ENCODE assay signal across 21 mouse cellular contexts in the genomic region with DNA sequence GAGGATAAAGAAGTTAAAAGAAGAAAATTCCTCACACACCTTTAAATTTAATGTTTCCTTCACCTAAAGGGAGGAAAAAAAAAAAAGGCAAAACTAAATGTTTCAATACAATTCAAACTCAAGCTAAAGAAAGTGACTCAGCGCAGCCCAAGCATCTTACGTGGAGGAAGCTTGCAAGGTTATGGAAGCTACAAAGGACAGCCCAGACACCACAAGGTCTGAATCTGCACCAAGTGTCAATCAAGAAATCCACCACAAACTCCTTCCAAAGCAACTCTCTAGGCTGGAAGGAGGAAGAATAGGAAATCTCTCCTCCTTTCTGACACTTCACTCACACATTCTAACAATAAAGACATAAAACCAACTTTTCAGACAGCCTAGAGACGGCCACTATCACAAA.
A peak's percentile ranks its signal among the peaks of the same experiment; 100 is the strongest.
DNase-seq lines count a peak whose midpoint lies in the region; ATAC-seq and TF ChIP-seq lines count a peak whose summit lies in the region.
"Had no signal": no experiment of that assay in that cellular context is flagged by ENCODE, and none has a peak within 500 bp of the region (broad histone marks: within the 10 kb centered on the region; RNA-seq: fewer than 3 reads in every experiment).

No protein-coding gene starts in this region.

- H3K4me2 ChIP-seq in lung, postnatal 0 days (replicated peaks; ENCODE audit: low read depth, low read length): no peak overlapping the region
- H3K4me2 ChIP-seq: midbrain, embryonic 15.5 days; neural tube, embryonic 13.5 days had no signal

- intact Hi-C loops in gastrocnemius, adult 2 months (cut with DNase I): no loop called here

- no peaks in the 10 kb centered on the region for H3K9me3 ChIP-seq in lung, postnatal 0 days (ENCODE audit: low read length)
- H3K9me3 ChIP-seq: forebrain, embryonic 10.5 days; midbrain, embryonic 15.5 days; neural tube, embryonic 13.5 days had no signal

- TF ChIP-seq EP300 in lung, postnatal 0 days (IDR thresholded peaks at IDR 0.05): no peak

- peaks cover 2% of the 10 kb centered on the region; the same call in 1 of the 2 replicates for H3K4me1 ChIP-seq in lung, postnatal 0 days (ENCODE audit: insufficient read depth, low read depth, low read length)
- peaks cover 18% of the 10 kb centered on the region for H3K4me1 ChIP-seq in lung, adult 2 months (ENCODE audit: control insufficient read depth, insufficient read depth, low read length)
- H3K4me1 ChIP-seq: forebrain, embryonic 10.5 days; midbrain, embryonic 15.5 days had no signal

- no peak for DNase-seq in gastrocnemius, adult 2 months
- no peak for DNase-seq in gastrocnemius, postnatal 10 days
- no peak for DNase-seq in lung, postnatal 0 days (ENCODE audit: low spot score)
- no peak for DNase-seq in lung, adult 2 months
- no peak for DNase-seq in frontal cortex, adult 2 months (ENCODE audit: extremely low spot score in 1 of 2, low spot score in 1 of 2)
- DNase-seq in cerebellum, adult 8-10 months: no peak
- DNase-seq: adrenal gland, postnatal 36 days; cerebellum, adult 11-12 months; cerebellum, postnatal 36 days; forebrain, postnatal 0 days; heart, postnatal 10 days; kidney, adult 8-10 months; kidney, postnatal 14 days; liver, postnatal 0 days; thymus, adult 18-20 months; thymus, postnatal 4 days had no signal

- 89% methylated on average over 3 of the region's 3 CpGs for WGBS in lung, postnatal 0 days
- 81% methylated on average over 3 of the region's 3 CpGs for WGBS in lung, adult 2 months

- TF ChIP-seq CTCF in gastrocnemius, adult 2 months (IDR thresholded peaks at IDR 0.05): no peak
- TF ChIP-seq CTCF in lung, postnatal 0 days (IDR thresholded peaks at IDR 0.05): no peak
- no peak for TF ChIP-seq CTCF in lung, adult 2 months (IDR thresholded peaks at IDR 0.05; ENCODE audit: insufficient read depth, low read length)

- H3K27ac ChIP-seq in gastrocnemius, adult 2 months: peak overlapping the region; percentile 35
- 0 out of 2 replicates have a peak overlapping the region, but pooled peaks have one; percentile 6 for H3K27ac ChIP-seq in lung, postnatal 0 days (ENCODE audit: low read length)
- H3K27ac ChIP-seq: forebrain, embryonic 10.5 days; midbrain, embryonic 15.5 days; neural tube, embryonic 13.5 days had no signal

- no peaks in the 10 kb centered on the region for H3K36me3 ChIP-seq in lung, postnatal 0 days (ENCODE audit: insufficient read depth, low read length)
- H3K36me3 ChIP-seq: midbrain, embryonic 15.5 days; neural tube, embryonic 13.5 days had no signal

- no peaks in the 10 kb centered on the region for H3K27me3 ChIP-seq in lung, postnatal 0 days (replicated peaks; ENCODE audit: insufficient read depth, low read length)
- H3K27me3 ChIP-seq: midbrain, embryonic 15.5 days; neural tube, embryonic 13.5 days; Patski had no signal

- H3K4me3 ChIP-seq in gastrocnemius, adult 2 months: no peak overlapping the region
- H3K4me3 ChIP-seq in lung, postnatal 0 days (ENCODE audit: low read depth, low read length): no peak overlapping the region
- H3K4me3 ChIP-seq in lung, adult 2 months (replicated peaks; ENCODE audit: extremely low read depth, low read depth, low read length): no peak overlapping the region
- H3K4me3 ChIP-seq: forebrain, embryonic 10.5 days; midbrain, embryonic 15.5 days; neural tube, embryonic 13.5 days had no signal

- ATAC-seq in lung, postnatal 0 days: no peak
- ATAC-seq in megakaryocyte, adult 5-6 weeks (ENCODE audit: poor library complexity, severe bottlenecking): 0 out of 2 replicates have a peak, but pooled peaks have one; percentile 22
- ATAC-seq: forebrain, postnatal 0 days; liver, postnatal 0 days; midbrain, embryonic 15.5 days; Patski had no signal

- TF ChIP-seq POLR2A in lung, adult 2 months (IDR thresholded peaks at IDR 0.05; ENCODE audit: borderline replicate concordance, extremely low read depth, low read depth, low read length): no peak

- no peak overlapping the region for H3K9ac ChIP-seq in lung, postnatal 0 days (replicated peaks; ENCODE audit: low read depth)
- H3K9ac ChIP-seq: forebrain, postnatal 0 days; liver, postnatal 0 days; midbrain, embryonic 15.5 days; neural tube, embryonic 13.5 days had no signal
